Mouse (Mus musculus): ENCODE data around the gene Bckdhb.

GRCm38 (mm10) chr9:84072534-84072933 is 147.6 kb downstream of the Bckdhb start:
- TF ChIP-seq CTCF (conservative IDR thresholded peaks at IDR 0.05; ENCODE audit: low read length) (no peak), POU5F1 (IDR thresholded peaks at IDR 0.05; ENCODE audit: borderline replicate concordance, low read length) (no peak)
